Mouse (Mus musculus): ENCODE results near the gene Atad3a. TPM values are rescaled to one million over a fixed set of nuclear protein-coding genes. Genes with fewer than 3 reads are reported as not detected.

Atad3a gene
- polyA plus RNA-seq, 1 experiment from 2014 or later, result 150 TPM

GRCm38 (mm10) chr4:155777816-155778215 lies 16.9 kb upstream of the Atad3a start:
- Histone ChIP-seq H3K27ac (ENCODE audit: low read length) (no peak overlapping the region; the same call in 1 of the 2 replicates), H3K4me1 (ENCODE audit: control insufficient read depth, insufficient read depth, low read length) (peaks cover 38% of the 10 kb centered on the region), H3K36me3 (ENCODE audit: control insufficient read depth, insufficient read depth, low read length) (no peaks in the 10 kb centered on the region), H3K4me3 (ENCODE audit: low read length) (no peak overlapping the region), H3K27me3 (replicated peaks; ENCODE audit: control insufficient read depth, insufficient read depth, low read length) (peaks cover 3% of the 10 kb centered on the region; the same call in 1 of the 2 replicates), H3K9ac (ENCODE audit: low read depth, low read length) (no peak overlapping the region), H3K9me3 (ENCODE audit: control insufficient read depth, low read length) (no peaks in the 10 kb centered on the region), H3K4me2 (ENCODE audit: low read depth, low read length) (no peak overlapping the region)
- ATAC-seq, result no peak
- WGBS, result 77% methylated on average over 2 of the region's 2 CpGs

GRCm38 (mm10) chr4:155776704-155777335 lies 15.9 kb upstream of the Atad3a start:
- Histone ChIP-seq H3K27ac (ENCODE audit: low read length) (peak overlapping the region; percentile 28; the same call in 1 of the 2 replicates), H3K4me1 (ENCODE audit: control insufficient read depth, insufficient read depth, low read length) (peaks cover 46% of the 10 kb centered on the region), H3K4me2 (ENCODE audit: low read depth, low read length) (no peak overlapping the region), H3K36me3 (ENCODE audit: control insufficient read depth, insufficient read depth, low read length) (no peaks in the 10 kb centered on the region), H3K27me3 (replicated peaks; ENCODE audit: control insufficient read depth, insufficient read depth, low read length) (peaks cover 3% of the 10 kb centered on the region; the same call in 1 of the 2 replicates), H3K9ac (ENCODE audit: low read depth, low read length) (no peak overlapping the region), H3K9me3 (ENCODE audit: control insufficient read depth, low read length) (no peaks in the 10 kb centered on the region), H3K4me3 (ENCODE audit: low read length) (no peak overlapping the region)
- ATAC-seq, result no peak
- 50% methylated on average over 2 of the region's 2 CpGs for WGBS

- peak overlapping the region; percentile 85 for H3K27ac ChIP-seq (ENCODE audit: low read length)
- 67% methylated on average over 3 of the region's 3 CpGs for WGBS
- H3K36me3 ChIP-seq (ENCODE audit: control insufficient read depth, insufficient read depth, low read length), result no peaks in the 10 kb centered on the region
- no peak for ATAC-seq
- H3K9me3 ChIP-seq (ENCODE audit: control insufficient read depth, low read length), result no peaks in the 10 kb centered on the region
- H3K27me3 ChIP-seq (replicated peaks; ENCODE audit: control insufficient read depth, insufficient read depth, low read length), result peaks cover 3% of the 10 kb centered on the region; the same call in 1 of the 2 replicates
- H3K4me2 ChIP-seq (ENCODE audit: low read depth, low read length), result no peak overlapping the region
- H3K4me3 ChIP-seq (ENCODE audit: low read length), result no peak overlapping the region
- peaks cover 49% of the 10 kb centered on the region for H3K4me1 ChIP-seq (ENCODE audit: control insufficient read depth, insufficient read depth, low read length)
- H3K9ac ChIP-seq (ENCODE audit: low read depth, low read length), result no peak overlapping the region
Measured at GRCm38 (mm10) chr4:155775855-155776254, 15.0 kb upstream of the Atad3a start.

- H3K4me1 ChIP-seq (ENCODE audit: control insufficient read depth, insufficient read depth, low read length), result peaks cover 53% of the 10 kb centered on the region
Measured at GRCm38 (mm10) chr4:155774971-155775740, 14.3 kb upstream of the Atad3a start.

GRCm38 (mm10) chr4:155774280-155774754 lies 13.4 kb upstream of the Atad3a start, which contains the start of gene Vwa1:
Vwa1 (minus strand) TSS chr4:155774698.
- H3K4me1 ChIP-seq (ENCODE audit: control insufficient read depth, insufficient read depth, low read length), result peaks cover 60% of the 10 kb centered on the region
- H3K27me3 ChIP-seq (replicated peaks; ENCODE audit: control insufficient read depth, insufficient read depth, low read length), result peaks cover 3% of the 10 kb centered on the region; the same call in 1 of the 2 replicates
- H3K4me2 ChIP-seq (ENCODE audit: low read depth, low read length), result peak within 1 kb of the TSS; percentile 91
- under 1% methylated on average over 35 of the region's 35 CpGs for WGBS
- peak; percentile 66 for ATAC-seq
- peak within 1 kb of the TSS; percentile 52 for H3K4me3 ChIP-seq (ENCODE audit: low read length)
- peak within 1 kb of the TSS; percentile 85 for H3K27ac ChIP-seq (ENCODE audit: low read length)
- no peaks in the 10 kb centered on the region for H3K9me3 ChIP-seq (ENCODE audit: control insufficient read depth, low read length)
- H3K9ac ChIP-seq (ENCODE audit: low read depth, low read length), result peak within 1 kb of the TSS; percentile 63
- no peaks in the 10 kb centered on the region for H3K36me3 ChIP-seq (ENCODE audit: control insufficient read depth, insufficient read depth, low read length)

More at GRCm38 (mm10) chr4:155774971-155775740, 14.3 kb upstream of the Atad3a start:
- Histone ChIP-seq H3K27ac (ENCODE audit: low read length) (peak overlapping the region; percentile 85), H3K9me3 (ENCODE audit: control insufficient read depth, low read length) (no peaks in the 10 kb centered on the region), H3K4me3 (ENCODE audit: low read length) (peak overlapping the region; percentile 52), H3K4me2 (ENCODE audit: low read depth, low read length) (peak overlapping the region; percentile 91), H3K27me3 (replicated peaks; ENCODE audit: control insufficient read depth, insufficient read depth, low read length) (peaks cover 3% of the 10 kb centered on the region; the same call in 1 of the 2 replicates), H3K36me3 (ENCODE audit: control insufficient read depth, insufficient read depth, low read length) (no peaks in the 10 kb centered on the region), H3K9ac (ENCODE audit: low read depth, low read length) (0 out of 2 replicates have a peak overlapping the region, but pooled peaks have one; percentile 38)
- 38% methylated on average over 9 of the region's 9 CpGs for WGBS
- peak; percentile 9; the same call in 1 of the 2 replicates for ATAC-seq

GRCm38 (mm10) chr4:155773335-155774078 lies 12.6 kb upstream of the Atad3a start:
- Histone ChIP-seq H3K36me3 (ENCODE audit: control insufficient read depth, insufficient read depth, low read length) (no peaks in the 10 kb centered on the region), H3K27me3 (replicated peaks; ENCODE audit: control insufficient read depth, insufficient read depth, low read length) (peaks cover 3% of the 10 kb centered on the region; the same call in 1 of the 2 replicates), H3K4me3 (ENCODE audit: low read length) (peak overlapping the region; percentile 52), H3K9ac (ENCODE audit: low read depth, low read length) (peak overlapping the region; percentile 63), H3K4me2 (ENCODE audit: low read depth, low read length) (peak overlapping the region; percentile 91), H3K4me1 (ENCODE audit: control insufficient read depth, insufficient read depth, low read length) (peaks cover 60% of the 10 kb centered on the region), H3K9me3 (ENCODE audit: control insufficient read depth, low read length) (no peaks in the 10 kb centered on the region), H3K27ac (ENCODE audit: low read length) (no peak overlapping the region; the same call in 1 of the 2 replicates)
- 34% methylated on average over 5 of the region's 5 CpGs for WGBS
- ATAC-seq, result no peak

- Histone ChIP-seq H3K4me2 (ENCODE audit: low read depth, low read length) (no peak overlapping the region), H3K4me3 (ENCODE audit: low read length) (no peak overlapping the region), H3K4me1 (ENCODE audit: control insufficient read depth, insufficient read depth, low read length) (peaks cover 60% of the 10 kb centered on the region), H3K27me3 (replicated peaks; ENCODE audit: control insufficient read depth, insufficient read depth, low read length) (peaks cover 3% of the 10 kb centered on the region; the same call in 1 of the 2 replicates), H3K36me3 (ENCODE audit: control insufficient read depth, insufficient read depth, low read length) (no peaks in the 10 kb centered on the region), H3K9ac (ENCODE audit: low read depth, low read length) (0 out of 2 replicates have a peak overlapping the region, but pooled peaks have one; percentile 14), H3K27ac (ENCODE audit: low read length) (no peak overlapping the region), H3K9me3 (ENCODE audit: control insufficient read depth, low read length) (no peaks in the 10 kb centered on the region)
- 90% methylated on average over 13 of the region's 13 CpGs for WGBS
- ATAC-seq, result no peak
Measured at GRCm38 (mm10) chr4:155772786-155773185, 11.9 kb upstream of the Atad3a start.

GRCm38 (mm10) chr4:155771706-155772105 lies 10.8 kb upstream of the Atad3a start:
- Histone ChIP-seq H3K27ac (ENCODE audit: low read length) (no peak overlapping the region), H3K27me3 (replicated peaks; ENCODE audit: control insufficient read depth, insufficient read depth, low read length) (peaks cover 3% of the 10 kb centered on the region; the same call in 1 of the 2 replicates), H3K36me3 (ENCODE audit: control insufficient read depth, insufficient read depth, low read length) (no peaks in the 10 kb centered on the region), H3K4me3 (ENCODE audit: low read length) (no peak overlapping the region), H3K9me3 (ENCODE audit: control insufficient read depth, low read length) (no peaks in the 10 kb centered on the region), H3K9ac (ENCODE audit: low read depth, low read length) (no peak overlapping the region), H3K4me1 (ENCODE audit: control insufficient read depth, insufficient read depth, low read length) (peaks cover 52% of the 10 kb centered on the region), H3K4me2 (ENCODE audit: low read depth, low read length) (no peak overlapping the region)
- no peak for ATAC-seq
- WGBS, result 69% methylated on average over 2 of the region's 2 CpGs
